Mouse (Mus musculus) right cerebral cortex, adult 2 months (tissue): Measurements from ENCODE around the gene Irx5.

ENCODE experiments used
- DNase-seq, 2 experiments: peaks; one replicate each; pipeline ENCODE4 v3.0.0; 2021 to 2022; ENCODE audit warnings: low spot score in 2 of 2

Gene Irx5

DNA sequence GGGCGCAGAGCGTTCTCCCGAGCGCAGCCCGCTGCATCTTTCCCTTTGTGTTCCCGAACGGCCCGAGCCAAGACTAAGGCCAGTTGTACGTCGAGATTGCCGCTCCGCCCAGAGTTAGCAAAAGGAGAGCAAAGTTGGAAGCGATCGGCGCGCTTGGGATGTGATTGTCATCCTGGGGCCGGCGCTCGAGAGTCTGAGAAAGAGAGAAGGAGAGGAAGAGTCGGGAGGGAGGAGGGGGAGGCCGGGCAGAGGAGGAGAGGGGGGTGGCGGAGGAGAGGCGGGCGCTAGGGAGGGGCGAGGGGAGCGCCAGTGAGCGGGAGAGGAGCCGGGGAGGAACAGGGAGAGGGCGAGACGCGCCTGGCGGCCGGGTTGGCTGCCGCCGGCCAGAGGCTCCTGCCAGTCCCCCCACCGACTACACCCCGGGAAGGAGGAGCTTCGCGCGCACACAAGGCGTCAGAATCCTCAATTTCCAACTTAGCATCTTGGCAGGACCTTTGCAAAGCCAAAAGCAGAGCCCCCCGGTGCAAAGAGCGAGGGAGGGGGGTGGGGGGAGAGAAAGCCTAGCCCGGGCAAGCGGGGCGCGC lies at the start of gene Irx5:
Irx5 (plus strand) TSS at position 228 of the 584 bp plus-strand sequence.
- peak in 1 of 2 experiments; percentile 5 for DNase-seq

DNA sequence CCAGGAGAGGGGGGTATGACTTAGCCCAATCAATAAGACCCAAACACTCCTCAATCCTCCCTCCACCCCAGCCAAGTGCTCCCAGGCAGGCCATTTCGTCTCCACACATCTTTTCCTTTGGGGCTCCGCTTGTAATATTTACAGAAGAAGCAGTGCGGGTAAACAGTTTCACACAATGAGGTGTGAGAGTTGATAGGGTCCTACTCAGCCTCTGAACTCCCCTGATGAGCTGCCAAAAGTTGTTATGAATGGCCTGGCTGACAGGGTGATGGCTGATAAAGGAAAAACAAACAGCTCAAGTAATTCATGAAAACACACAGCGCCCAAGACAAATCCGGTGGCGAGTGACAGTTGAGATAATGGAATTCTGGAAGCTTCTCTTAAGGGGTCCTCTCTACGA lies 45.2 kb upstream of the Irx5 start:
- DNase-seq = no peak

DNA sequence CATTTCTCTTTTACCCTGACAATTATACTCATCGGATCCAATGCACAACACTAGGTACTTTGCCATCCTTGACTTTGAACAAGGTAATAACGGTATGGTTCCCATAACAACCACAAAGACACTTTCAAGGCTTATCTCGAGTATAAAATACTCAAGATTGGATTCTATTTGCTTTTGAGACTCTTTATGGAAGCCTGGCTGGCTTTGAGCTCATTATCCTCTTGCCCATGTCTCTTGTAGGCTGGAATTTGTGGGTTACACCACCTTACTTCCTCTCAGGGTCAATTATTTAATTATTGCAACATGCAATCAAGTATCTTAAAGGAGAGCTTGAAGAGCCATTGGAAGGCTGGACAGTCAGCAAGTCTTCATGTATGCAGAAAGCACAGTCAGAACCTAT lies 43.7 kb upstream of the Irx5 start:
- no peak for DNase-seq

DNA sequence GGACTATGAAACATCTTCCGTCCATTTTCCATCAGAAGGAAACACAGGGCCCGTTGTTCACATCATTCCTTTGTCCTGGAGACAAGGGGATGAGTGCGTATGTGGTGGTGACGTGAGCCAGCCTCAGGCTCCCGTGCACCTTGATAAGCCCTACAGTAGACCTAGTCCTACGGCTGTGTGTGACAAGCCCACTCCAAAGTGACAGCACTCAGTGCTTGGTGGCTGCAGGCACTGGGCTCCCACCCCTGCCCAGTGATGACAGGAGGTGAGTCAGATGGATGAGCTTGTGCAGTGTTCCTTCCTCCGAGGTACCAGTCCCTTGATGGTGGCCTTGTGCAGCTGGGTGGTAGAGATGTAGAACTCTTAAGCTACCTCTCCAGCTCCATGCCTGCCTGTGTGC lies 33.7 kb upstream of the Irx5 start:
- DNase-seq = no peak

DNA sequence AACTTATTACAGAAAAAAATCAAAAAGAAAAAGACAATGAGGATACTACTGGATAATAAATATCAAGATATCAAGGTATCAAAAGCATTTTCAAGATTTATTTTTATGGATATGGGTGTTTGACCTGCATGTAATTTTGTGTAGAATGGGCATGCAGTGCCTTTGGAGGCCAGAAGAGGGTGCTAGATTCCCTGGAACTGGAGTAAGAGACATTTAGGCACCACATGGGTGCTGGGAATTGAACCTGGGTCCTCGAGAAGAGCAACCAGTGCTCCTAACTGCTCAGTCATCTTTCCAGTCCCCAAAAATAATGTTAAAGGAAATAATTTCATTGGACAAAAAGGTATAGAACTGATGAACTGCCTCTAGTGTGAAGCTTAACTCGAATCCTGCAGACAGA lies 30.2 kb upstream of the Irx5 start:
- no peak for DNase-seq

DNA sequence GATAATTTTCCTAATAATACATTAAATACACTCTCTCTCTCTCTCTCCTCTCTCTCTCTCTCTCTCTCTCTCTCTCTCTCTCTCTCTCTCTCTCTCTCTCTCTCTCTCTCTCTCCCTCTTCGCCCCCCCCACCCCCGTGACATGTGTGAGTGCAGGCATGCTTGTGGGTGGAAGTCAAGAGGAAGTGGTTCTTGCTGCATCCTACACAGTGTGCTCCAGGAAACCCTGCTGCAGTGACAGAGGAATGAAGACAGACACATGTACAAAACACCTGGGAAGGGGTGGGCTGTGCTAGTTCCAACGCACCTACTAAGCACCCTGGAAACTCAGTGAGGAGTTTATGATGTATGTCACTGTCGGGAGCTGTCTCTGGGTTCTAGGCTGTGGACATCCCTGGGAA lies 28.2 kb upstream of the Irx5 start:
- DNase-seq = no peak

DNA sequence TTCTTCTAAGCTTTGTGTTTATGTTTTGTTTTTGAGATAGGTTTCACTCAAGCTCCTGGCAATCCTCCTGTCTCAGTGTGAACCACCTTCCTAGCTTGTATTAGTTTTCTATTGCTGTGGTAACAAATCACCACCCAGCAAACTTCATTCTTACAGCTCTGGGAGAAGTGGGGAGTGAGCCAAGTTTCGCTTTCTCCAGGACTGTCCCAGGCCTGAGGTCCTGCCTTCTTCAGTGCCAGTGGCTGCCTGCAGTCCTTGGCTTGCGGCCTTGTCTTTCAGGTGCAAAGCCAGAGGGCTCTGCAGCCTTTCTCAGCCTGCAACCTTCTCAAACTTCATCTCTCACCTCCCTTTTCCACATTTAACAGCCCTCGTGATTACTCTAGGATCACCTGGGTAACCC lies 25.6 kb upstream of the Irx5 start:
- no peak for DNase-seq

DNA sequence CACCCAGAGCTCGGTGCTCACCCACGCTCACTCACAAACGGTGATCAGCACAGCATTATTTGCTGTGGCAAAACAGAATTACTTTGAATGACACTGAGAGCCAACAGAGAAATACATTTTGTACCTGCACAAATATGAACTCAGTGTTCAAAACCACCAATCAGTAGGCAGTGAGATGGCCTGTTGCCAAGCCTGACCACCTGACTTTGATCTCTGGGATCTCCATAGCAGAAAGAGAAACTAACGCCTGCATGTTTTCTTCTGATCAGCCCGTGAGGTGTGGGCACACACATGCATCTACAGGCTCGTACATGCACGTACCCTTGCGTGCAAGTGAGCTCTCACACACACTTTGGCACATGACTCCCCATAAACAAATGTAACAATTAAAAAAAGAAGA lies 24.0 kb upstream of the Irx5 start:
- DNase-seq = no peak

DNA sequence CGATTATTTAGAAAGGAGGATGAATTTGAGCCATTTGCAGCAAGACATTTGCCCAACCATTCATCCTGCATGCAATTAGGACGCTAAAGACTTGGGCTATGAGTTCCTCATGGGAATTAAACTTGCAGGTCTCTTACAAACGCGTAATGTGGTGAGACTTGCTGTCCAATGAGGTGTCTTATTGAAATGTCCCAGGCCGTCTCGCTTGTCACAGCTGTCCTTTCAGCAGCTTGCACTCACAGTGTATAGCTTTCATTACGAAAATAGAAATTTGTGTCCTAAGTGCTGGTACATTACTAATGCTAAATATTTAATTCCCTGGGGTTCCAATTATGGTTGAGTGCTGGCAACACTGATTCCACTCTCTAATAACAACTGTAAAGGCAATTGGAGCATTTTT lies 22.3 kb upstream of the Irx5 start:
- DNase-seq = no peak

DNA sequence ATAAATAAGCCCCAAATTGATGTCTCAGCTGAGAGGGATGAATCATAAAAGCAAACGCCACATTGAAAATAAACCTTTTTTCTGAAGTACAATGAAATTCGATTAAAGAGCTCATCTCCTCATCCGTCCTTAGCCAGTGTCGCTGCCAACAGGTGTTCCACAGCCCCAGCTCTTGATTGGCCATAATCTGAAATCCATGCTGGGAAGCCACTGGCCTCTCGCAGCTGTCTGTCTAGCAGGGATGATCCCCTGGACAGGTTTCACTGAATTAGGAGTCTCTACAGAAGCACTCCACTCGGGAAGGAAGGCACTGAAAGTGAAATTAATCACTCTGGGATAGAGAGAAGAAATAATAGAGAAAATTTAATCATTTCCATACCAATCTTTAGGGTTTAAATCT lies 21.4 kb upstream of the Irx5 start:
- no peak for DNase-seq

DNA sequence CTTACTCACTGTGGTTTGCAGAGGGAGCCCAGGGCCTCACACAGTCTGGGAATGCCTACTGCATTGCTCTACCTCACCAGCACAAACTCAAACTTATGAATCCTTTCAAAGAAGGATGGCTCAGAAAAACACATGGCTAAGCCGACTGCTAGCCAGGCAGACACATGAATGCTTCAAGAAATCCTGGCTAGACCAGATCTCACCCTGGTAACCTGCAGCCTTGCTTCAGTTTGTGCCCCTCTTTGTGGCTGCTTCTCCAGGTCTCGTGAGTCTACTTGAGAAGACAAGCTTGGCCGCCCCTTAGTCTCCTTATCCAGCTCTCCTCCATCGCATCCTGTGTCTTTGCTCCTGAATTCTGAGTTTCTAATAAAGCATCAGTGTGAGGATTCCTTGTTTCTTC lies 13.9 kb upstream of the Irx5 start:
- no peak for DNase-seq

DNA sequence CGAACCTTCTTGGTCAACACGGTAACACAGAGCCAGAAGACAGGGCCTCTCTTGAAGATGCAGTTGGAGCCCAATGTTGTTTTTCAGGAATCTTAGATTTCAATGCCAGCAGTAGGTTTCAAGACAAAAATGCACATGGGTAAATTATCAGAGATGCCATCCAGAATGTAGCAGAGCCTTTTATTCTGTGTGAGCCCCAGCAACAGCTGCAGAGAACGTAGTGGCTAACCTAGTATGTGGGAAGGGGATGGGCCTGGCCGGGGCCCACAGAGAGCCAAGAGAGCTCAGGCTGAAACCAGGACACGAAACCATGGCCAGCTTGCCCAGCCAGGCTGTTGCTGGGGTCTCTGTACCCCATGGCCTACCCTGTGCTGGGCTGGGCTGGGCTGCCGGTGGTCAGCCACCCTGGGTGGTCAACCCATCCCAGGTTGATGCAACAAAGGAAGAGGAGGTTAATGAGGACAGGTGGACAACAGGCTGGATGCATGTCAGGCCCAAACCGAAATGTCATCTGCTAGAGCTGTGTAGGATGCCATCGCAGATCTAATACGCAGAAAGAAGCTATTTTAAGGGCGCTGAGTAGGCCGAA lies 7.4 kb upstream of the Irx5 start:
- no peak for DNase-seq

DNA sequence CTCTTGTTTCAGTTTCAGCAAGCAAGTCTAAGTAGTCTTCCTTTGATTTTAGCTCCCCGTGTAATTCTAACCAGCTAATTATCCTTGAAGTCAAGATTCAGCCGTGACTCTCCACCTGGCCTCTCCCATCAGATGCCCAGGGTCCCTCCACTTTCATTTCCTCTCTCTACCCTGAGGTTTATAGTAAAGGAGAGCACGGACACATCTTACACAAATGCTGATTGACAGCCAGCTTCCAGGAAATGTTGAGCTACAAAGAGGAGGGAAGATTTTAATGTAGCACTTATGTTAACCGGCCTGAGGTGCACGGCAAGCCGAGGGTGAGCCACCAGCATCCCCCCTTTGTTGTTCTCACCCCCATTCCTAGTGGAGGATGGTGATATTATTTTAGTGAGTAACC lies 4.0 kb upstream of the Irx5 start:
- no peak for DNase-seq

DNA sequence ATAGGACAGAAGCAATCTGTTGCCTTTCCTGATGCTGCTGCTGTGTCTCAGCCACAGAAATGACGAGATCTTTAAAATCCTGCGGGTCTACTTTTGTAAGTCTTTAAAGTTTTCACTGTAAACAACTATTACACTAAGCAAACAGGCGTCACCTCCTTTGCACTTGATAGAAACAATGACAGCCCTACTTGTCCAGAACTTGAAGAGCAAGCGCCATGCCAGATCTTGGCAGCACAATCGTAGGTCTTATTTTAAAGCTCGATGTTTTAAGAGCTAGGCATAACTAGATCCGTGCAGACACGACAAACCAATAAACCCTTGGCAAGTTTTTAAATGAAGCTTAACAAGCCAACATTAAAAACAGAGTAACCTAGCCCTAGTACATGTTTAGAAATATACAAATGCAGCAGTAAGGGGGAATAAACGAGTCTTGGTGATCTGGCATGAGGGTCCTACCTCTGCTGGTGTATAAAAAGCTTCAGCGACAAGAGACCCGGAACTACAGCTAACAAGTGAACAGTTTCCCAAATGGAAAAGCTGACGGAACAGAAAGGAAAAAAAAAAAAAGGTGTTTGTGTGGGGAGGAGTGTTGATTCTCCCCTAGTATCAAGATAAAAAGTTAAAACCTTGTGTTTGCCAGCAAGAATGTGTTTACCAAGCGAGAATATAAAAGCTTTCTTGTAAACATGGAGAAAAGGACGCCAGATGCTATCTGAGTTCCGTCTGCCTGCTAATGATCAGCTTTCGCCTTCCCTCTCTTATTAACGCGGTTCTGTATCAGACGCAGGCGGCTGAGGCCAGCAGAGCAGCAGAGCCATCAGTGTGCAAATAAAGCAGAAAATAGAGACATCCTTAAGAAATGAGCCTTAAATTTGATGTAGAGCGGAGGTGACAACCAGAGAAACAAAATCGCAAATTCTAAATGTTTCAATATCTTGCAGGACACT lies 2.6 kb upstream of the Irx5 start:
- peak; percentile 9 to 16 for DNase-seq

DNA sequence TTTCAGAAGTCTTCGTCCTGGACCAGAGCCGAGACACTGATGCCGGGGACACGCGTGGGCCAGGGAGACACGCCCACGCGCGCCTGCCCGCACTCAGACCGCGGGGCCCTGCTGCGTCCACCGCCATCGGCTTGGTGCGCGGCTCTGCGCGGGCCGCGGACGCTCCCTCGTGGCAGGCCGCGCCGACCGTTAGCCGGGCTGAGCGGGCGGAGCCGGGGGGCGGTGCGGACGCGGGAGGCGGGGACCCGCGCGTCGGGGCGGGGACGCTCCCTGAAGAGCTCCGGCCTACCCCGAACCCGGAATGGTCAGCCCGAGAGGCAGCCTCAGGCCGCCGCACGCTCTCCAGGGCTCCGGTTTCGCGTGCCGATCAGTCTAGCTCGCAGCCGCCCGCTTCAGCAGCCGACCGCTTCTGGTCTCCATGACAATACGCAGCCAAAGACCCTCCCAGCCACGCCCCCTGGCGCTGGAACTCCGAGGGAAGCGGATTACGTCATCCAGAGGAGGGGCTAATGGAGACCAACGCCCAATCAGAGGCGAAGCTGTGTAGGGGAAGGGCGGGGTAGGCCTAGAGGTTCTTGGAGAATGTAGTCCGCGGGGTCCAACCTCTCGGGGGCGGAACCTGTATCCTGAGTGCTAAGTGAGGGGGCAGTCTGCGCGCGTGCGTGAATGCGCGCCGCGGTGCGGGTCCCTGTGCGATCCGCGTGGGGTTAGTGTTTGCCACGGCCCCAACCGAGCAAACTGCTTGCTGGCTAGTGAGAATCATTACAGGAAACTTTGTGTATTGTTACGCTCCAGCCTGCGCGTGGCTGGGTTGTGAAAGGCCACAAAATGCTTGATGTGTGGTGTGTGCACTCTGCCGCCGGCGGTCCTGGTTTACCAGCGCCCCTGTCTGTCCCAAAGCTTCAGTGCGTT lies 1.5 kb upstream of the Irx5 start:
- DNase-seq = peak; percentile 91 to 92

DNA sequence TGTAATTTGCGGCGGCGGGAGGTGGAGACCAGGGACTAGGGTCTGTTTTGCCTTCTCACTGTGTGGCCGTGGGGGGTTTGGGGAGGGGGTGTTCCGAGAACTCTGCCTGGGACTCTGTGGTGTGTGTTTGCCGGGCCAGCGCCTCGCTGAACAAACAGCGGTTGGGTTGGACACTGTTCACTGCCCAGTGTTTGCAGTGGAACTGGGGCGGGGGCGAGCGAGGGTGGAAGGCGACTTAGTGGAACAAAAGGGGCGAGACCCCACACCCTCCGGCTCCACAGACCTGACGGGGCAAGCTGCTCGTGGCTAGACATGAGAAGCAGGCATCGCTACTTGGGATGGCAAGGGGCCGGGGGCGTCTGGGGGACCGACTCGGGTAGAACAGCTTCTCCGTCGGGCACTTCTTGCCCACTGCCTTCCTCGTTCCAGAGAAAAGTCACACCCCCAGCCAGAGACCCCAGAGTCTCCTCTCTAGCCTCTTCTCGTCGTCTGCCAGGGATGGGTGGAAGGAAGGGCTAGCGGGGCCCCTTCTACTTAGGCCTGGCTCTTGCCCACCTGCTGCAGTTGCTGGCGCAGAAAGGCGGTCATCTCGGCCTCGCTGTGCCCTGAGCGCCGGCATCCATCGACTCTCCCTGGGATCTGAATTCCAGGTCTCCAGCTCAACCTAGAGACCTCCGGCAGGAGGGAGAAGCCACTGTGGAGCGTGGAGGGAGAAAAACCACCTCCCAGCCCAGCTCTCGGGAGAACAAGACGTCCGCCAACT lies 631 bp upstream of the Irx5 start:
- no peak for DNase-seq

DNA sequence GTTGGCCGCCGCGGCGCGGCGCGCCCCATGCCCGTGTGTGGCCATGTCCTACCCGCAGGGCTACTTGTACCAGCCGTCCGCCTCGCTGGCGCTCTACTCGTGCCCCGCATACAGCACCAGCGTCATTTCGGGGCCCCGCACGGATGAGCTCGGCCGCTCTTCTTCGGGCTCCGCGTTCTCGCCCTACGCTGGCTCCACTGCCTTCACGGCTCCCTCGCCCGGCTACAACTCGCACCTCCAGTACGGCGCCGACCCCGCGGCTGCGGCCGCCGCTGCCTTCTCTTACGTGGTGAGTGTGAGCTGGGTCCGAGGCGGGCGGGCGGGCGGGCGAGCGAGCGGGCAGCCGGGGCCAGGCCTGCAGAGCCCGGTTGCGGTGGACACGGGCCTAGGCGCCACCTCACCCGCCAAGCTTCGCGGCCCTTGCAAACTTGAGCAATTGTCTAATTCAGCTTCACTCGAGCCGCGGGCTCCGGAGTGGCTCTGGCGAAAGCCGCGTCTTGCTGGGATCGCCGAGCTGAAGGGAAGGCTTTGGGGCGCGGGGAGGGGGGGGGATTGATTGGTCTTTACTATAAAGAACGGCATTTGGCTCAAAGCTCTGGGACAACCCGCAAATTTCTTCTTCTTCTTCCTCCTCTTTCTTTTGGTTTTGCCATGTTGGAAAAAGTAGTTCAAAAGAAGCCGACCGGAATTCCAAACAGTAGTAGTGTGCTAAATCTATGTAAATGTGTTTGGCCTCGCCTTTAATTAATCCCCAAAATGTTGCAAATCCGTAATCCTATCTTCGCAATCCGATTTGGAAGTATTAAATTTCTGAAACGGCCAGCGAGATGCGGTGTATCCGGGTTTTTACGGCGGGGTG lies 945 bp downstream of the Irx5 start:
- peak; percentile 12 for DNase-seq

DNA sequence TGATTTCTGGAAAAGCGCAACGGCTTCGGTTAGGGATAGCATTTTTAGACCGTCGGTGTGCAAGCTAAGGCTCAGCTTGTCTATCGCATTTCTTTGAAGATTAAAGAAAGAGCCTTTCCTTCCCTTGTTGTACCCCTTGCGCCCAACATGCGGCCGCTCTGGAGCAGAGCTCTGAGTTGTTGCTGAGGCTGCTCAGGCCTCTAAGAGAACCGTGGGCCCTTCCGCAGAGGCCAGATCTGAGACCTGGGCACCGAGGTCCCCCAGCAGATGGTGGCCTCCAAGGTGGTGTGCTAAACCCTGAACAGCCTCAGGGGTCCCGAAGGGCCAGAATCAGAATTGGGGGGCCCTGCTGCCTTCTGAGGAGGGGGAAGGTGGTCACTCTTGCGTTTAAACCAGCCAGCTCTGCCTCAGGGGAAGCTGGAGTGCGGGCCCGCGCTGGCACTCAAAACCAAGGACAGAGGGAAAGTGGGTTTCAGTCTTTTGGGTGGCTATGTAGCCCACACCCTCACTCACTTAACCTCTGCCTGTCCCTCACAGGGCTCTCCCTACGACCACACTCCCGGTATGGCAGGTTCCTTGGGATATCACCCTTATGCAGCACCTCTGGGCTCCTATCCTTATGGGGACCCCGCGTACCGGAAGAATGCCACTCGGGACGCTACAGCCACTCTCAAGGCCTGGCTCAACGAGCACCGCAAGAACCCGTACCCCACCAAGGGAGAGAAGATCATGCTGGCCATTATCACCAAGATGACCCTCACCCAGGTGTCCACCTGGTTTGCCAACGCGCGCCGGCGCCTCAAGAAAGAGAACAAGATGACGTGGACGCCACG lies 1.8 kb downstream of the Irx5 start:
- peak in 1 of 2 experiments; percentile 18 for DNase-seq

DNA sequence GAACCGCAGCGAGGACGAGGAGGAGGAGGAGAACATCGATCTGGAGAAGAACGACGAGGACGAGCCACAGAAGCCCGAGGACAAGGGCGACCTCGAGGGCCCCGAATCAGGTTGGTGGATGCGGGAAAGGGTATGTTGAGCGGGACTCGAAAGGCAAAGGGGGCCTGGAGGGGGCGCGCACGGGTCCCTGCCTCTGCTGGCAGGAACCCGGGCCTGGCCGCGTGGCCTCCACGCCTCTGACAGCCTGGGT lies 2.3 kb downstream of the Irx5 start:
- DNase-seq = no peak
